Mouse (Mus musculus) lung, embryonic 14.5 days (tissue): ENCODE measurements around the gene Smdt1. TPM values are rescaled to one million over a fixed set of nuclear protein-coding genes. Genes with fewer than 3 reads are reported as not detected.

Experiments
- ATAC-seq: fragments of 200-750 bp; cut with Nextera tagmentation; 2 replicates; pipeline ENCODE4 v1.8.0; 2017; ENCODE audit warnings: mild to moderate bottlenecking, moderate TSS enrichment, moderate library complexity; ENCODE audit not compliant: insufficient read depth
- DNase-seq: peaks from one replicate; pipeline ENCODE4 v3.0.0-alpha.2; 2015
- H3K27ac ChIP-seq: fragments of 300-500 bp; sonication (generic); 2 replicates; pipeline ENCODE4 v1.5.1; 2014; ENCODE audit warnings: low read depth, mild to moderate bottlenecking, moderate library complexity
- H3K27me3 ChIP-seq: fragments of 300-500 bp; sonication (generic); 2 replicates; pipeline ENCODE4 v1.6.1; 2014; ENCODE audit warnings: low read length, control low read depth; ENCODE audit not compliant: insufficient read depth
- H3K36me3 ChIP-seq: fragments of 300-500 bp; sonication (generic); 2 replicates; pipeline ENCODE4 v1.6.1; 2014; ENCODE audit warnings: control low read depth; ENCODE audit not compliant: insufficient read depth
- H3K4me1 ChIP-seq: fragments of 300-500 bp; sonication (generic); 2 replicates; pipeline ENCODE4 v1.6.1; 2014; ENCODE audit warnings: antibody characterized with exemption, control low read depth; ENCODE audit not compliant: insufficient read depth
- H3K4me2 ChIP-seq: fragments of 300-500 bp; sonication (generic); 2 replicates; pipeline ENCODE4 v1.6.1; 2014; ENCODE audit warnings: mild to moderate bottlenecking
- H3K4me3 ChIP-seq: fragments of 300-500 bp; sonication (generic); 2 replicates; pipeline ENCODE4 v1.5.1; 2014; ENCODE audit warnings: low read depth, low read length
- H3K9ac ChIP-seq: fragments of 300-500 bp; sonication (generic); 2 replicates; pipeline ENCODE4 v1.6.1; 2014
- H3K9me3 ChIP-seq: fragments of 300-500 bp; sonication (generic); 2 replicates; pipeline ENCODE4 v1.6.1; 2016; ENCODE audit warnings: low read depth, low read length, control low read depth
- CTCF ChIP-seq: IDR thresholded peaks from 2 replicates; pipeline ENCODE4 v1.5.1; 2016; ENCODE audit warnings: antibody characterized with exemption, low read depth
- WGBS: fragments of 180-500 bp; shearing (Covaris S2); extraction: QIAGEN DNeasy Blood & Tissue Kit; methylation state at CpG from one replicate; pipeline ENCODE4 v1.1.7; 2014; 5-methylcytosine and 5-hydroxymethylcytosine counted together
- polyA plus RNA-seq: library from polyadenylated mRNA; unstranded; fragments of >200 nt; fragmentation: Nextera tagmentation; extraction: Ambion mirVana; gene quantifications from 2 replicates; pipeline ENCODE4 v1.2.1, GENCODE M21; 2014

Gene Smdt1
- polyA plus RNA-seq, 1 experiment from 2014 or later = 226 TPM

GRCm38 (mm10) chr15:82348258-82348998 lies 9.7 kb downstream of the Smdt1 start:
- H3K4me2 ChIP-seq = no peak overlapping the region
- WGBS = 85% methylated on average over 8 of the region's 8 CpGs
- H3K4me3 ChIP-seq = no peak overlapping the region
- DNase-seq (no peak), ATAC-seq (no peak)
- TF ChIP-seq CTCF = no peak
- H3K27ac ChIP-seq = no peak overlapping the region
- H3K27me3 ChIP-seq = no peaks in the 10 kb centered on the region
- H3K9me3 ChIP-seq = no peaks in the 10 kb centered on the region
- peaks cover 3% of the 10 kb centered on the region; the same call in 1 of the 2 replicates for H3K4me1 ChIP-seq
- H3K36me3 ChIP-seq = peaks cover 45% of the 10 kb centered on the region
- H3K9ac ChIP-seq = no peak overlapping the region

GRCm38 (mm10) chr15:82348999-82349341 lies 10.2 kb downstream of the Smdt1 start:
- no peak overlapping the region for H3K9ac ChIP-seq
- 81% methylated on average over 2 of the region's 2 CpGs for WGBS
- TF ChIP-seq CTCF = no peak
- no peak overlapping the region for H3K4me3 ChIP-seq
- no peaks in the 10 kb centered on the region for H3K9me3 ChIP-seq
- no peaks in the 10 kb centered on the region for H3K27me3 ChIP-seq
- ATAC-seq (no peak), DNase-seq (no peak)
- H3K4me1 ChIP-seq = peaks cover 3% of the 10 kb centered on the region; the same call in 1 of the 2 replicates
- H3K4me2 ChIP-seq = no peak overlapping the region
- H3K27ac ChIP-seq = no peak overlapping the region
- peaks cover 45% of the 10 kb centered on the region for H3K36me3 ChIP-seq

GRCm38 (mm10) chr15:82350349-82350748 lies 11.6 kb downstream of the Smdt1 start:
- peaks cover 45% of the 10 kb centered on the region for H3K36me3 ChIP-seq
- no peak for TF ChIP-seq CTCF
- no peak overlapping the region for H3K9ac ChIP-seq
- H3K4me3 ChIP-seq = no peak overlapping the region
- 82% methylated on average over 4 of the region's 4 CpGs for WGBS
- no peaks in the 10 kb centered on the region for H3K27me3 ChIP-seq
- H3K27ac ChIP-seq = no peak overlapping the region
- ATAC-seq (no peak), DNase-seq (no peak)
- no peaks in the 10 kb centered on the region for H3K9me3 ChIP-seq
- peaks cover 3% of the 10 kb centered on the region; the same call in 1 of the 2 replicates for H3K4me1 ChIP-seq
- no peak overlapping the region for H3K4me2 ChIP-seq

GRCm38 (mm10) chr15:82351480-82351879 lies 12.7 kb downstream of the Smdt1 start:
- H3K36me3 ChIP-seq = peaks cover 45% of the 10 kb centered on the region
- H3K4me2 ChIP-seq = no peak overlapping the region
- H3K4me3 ChIP-seq = no peak overlapping the region
- DNase-seq = no peak
- H3K4me1 ChIP-seq = peaks cover 3% of the 10 kb centered on the region; the same call in 1 of the 2 replicates
- H3K9me3 ChIP-seq = no peaks in the 10 kb centered on the region
- H3K9ac ChIP-seq = no peak overlapping the region
- no peak for ATAC-seq
- no peaks in the 10 kb centered on the region for H3K27me3 ChIP-seq
- 74% methylated on average over 3 of the region's 3 CpGs for WGBS
- no peak for TF ChIP-seq CTCF
- H3K27ac ChIP-seq = no peak overlapping the region

GRCm38 (mm10) chr15:82353078-82353744 lies 14.5 kb downstream of the Smdt1 start:
- peak overlapping the region; percentile 97 for H3K4me3 ChIP-seq
- no peaks in the 10 kb centered on the region for H3K9me3 ChIP-seq
- TF ChIP-seq CTCF = no peak
- peak overlapping the region; percentile 95 for H3K9ac ChIP-seq
- peak overlapping the region; percentile 95 for H3K4me2 ChIP-seq
- no peaks in the 10 kb centered on the region for H3K27me3 ChIP-seq
- H3K36me3 ChIP-seq = peaks cover 35% of the 10 kb centered on the region
- 22% methylated on average over 14 of the region's 14 CpGs for WGBS
- peak overlapping the region; percentile 92 for H3K27ac ChIP-seq
- DNase-seq (no peak), ATAC-seq (no peak)
- H3K4me1 ChIP-seq = no peaks in the 10 kb centered on the region

GRCm38 (mm10) chr15:82353745-82354113 lies 15.0 kb downstream of the Smdt1 start:
- WGBS = under 1% methylated on average over 23 of the region's 23 CpGs
- H3K36me3 ChIP-seq = peaks cover 30% of the 10 kb centered on the region
- H3K9ac ChIP-seq = peak overlapping the region; percentile 95
- no peaks in the 10 kb centered on the region for H3K9me3 ChIP-seq
- H3K4me3 ChIP-seq = peak overlapping the region; percentile 97
- no peaks in the 10 kb centered on the region for H3K4me1 ChIP-seq
- DNase-seq = no peak
- ATAC-seq = peak; percentile 54
- TF ChIP-seq CTCF = no peak
- no peaks in the 10 kb centered on the region for H3K27me3 ChIP-seq
- peak overlapping the region; percentile 95 for H3K4me2 ChIP-seq
- H3K27ac ChIP-seq = peak overlapping the region; percentile 92
